Mouse (Mus musculus) ES-Bruce4 (cell line): ENCODE measurements around the gene Abca6.

ENCODE experiments used
- CTCF ChIP-seq: IDR thresholded peaks from one replicate; pipeline ENCODE4 v1.8.1; 2011; ENCODE audit warnings: low read depth, low read length
- EP300 ChIP-seq: IDR thresholded peaks from 2 replicates; pipeline ENCODE4 v1.6.1; 2011; ENCODE audit warnings: low read depth, low read length; ENCODE audit not compliant: insufficient read depth
- POLR2A ChIP-seq: IDR thresholded peaks from one replicate; pipeline ENCODE4 v1.8.1; 2011; ENCODE audit warnings: low read length; ENCODE audit not compliant: insufficient read depth

GRCm38 (mm10) chr11:110157059-110157458 lies 94.5 kb downstream of the Abca6 start:
- TF ChIP-seq POLR2A (no peak), CTCF (no peak), EP300 (no peak)
